Mouse (Mus musculus): Measurements from ENCODE around the gene Iqgap3. TPM values are rescaled to one million over a fixed set of nuclear protein-coding genes. Genes with fewer than 3 reads are reported as not detected.

The Iqgap3 gene
- polyA plus RNA-seq, 1 experiment, result 20.1 TPM

DNA sequence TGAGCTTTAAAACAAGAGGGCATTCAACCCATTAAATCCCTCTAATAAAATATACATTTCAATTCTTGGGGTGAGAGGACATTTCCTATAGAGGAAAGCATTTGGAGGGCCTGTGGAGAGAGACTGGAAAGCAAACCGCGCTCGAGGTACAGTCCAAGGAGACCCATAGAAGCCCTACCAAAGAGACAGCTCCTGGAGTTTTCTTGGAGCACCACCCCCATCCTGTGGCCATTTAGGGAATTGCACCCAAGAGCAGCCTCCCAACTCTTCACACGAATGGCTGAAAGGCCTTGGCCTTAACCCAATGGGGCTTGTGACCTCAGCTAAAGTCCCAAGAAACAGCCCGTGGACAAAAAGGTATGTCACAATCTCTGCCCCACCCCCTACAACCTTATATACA, 10.0 kb upstream of the Iqgap3 start:
- Histone ChIP-seq H3K27ac (ENCODE audit: insufficient read depth, low read length) (no peak overlapping the region), H3K4me1 (ENCODE audit: control insufficient read depth, insufficient read depth, low read length) (no peaks in the 10 kb centered on the region), H3K4me3 (ENCODE audit: insufficient read depth, low read length) (no peak overlapping the region)
- TF ChIP-seq CTCF (IDR thresholded peaks at IDR 0.05; ENCODE audit: borderline replicate concordance, insufficient read depth, low read length), result peak; percentile 61
- TF ChIP-seq POLR2A (IDR thresholded peaks at IDR 0.05; ENCODE audit: low read depth, low read length), result no peak

GRCm38 (mm10) chr3:88073631-88074030, 8.1 kb upstream of the Iqgap3 start:
- H3K4me1 ChIP-seq (ENCODE audit: control insufficient read depth, insufficient read depth, low read length), result no peaks in the 10 kb centered on the region
- TF ChIP-seq POLR2A (IDR thresholded peaks at IDR 0.05; ENCODE audit: low read depth, low read length) (no peak), CTCF (IDR thresholded peaks at IDR 0.05; ENCODE audit: borderline replicate concordance, insufficient read depth, low read length) (no peak)
- H3K4me3 ChIP-seq (ENCODE audit: insufficient read depth, low read length), result no peak overlapping the region
- H3K27ac ChIP-seq (ENCODE audit: insufficient read depth, low read length), result no peak overlapping the region

DNA sequence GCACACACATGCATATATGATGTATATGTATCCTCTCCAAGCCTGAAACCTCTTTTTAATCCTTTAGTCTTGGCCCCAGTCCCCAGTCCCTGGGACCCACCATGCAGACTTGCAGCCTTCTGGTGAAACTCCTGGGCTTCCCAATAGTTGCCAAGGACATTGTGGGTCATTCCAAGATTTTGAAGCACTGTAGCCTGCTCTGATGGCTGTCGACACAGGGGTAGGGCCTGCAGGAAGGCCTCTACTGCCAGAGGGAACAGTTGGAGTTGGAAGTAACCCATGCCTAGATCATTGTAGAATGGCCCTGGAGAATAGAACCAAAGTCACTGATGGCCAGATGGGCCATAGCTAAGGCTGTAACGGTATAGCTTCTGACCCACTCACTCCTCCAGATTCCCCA, 7.4 kb upstream of the Iqgap3 start:
- H3K4me1 ChIP-seq (ENCODE audit: control insufficient read depth, insufficient read depth, low read length), result no peaks in the 10 kb centered on the region
- no peak overlapping the region for H3K27ac ChIP-seq (ENCODE audit: insufficient read depth, low read length)
- TF ChIP-seq POLR2A (IDR thresholded peaks at IDR 0.05; ENCODE audit: low read depth, low read length), result no peak
- no peak for TF ChIP-seq CTCF (IDR thresholded peaks at IDR 0.05; ENCODE audit: borderline replicate concordance, insufficient read depth, low read length)
- no peak overlapping the region for H3K4me3 ChIP-seq (ENCODE audit: insufficient read depth, low read length)

GRCm38 (mm10) chr3:88074766-88075165, 7.0 kb upstream of the Iqgap3 start:
- Histone ChIP-seq H3K4me3 (ENCODE audit: insufficient read depth, low read length) (no peak overlapping the region), H3K27ac (ENCODE audit: insufficient read depth, low read length) (no peak overlapping the region), H3K4me1 (ENCODE audit: control insufficient read depth, insufficient read depth, low read length) (no peaks in the 10 kb centered on the region)
- TF ChIP-seq CTCF (IDR thresholded peaks at IDR 0.05; ENCODE audit: borderline replicate concordance, insufficient read depth, low read length) (no peak), POLR2A (IDR thresholded peaks at IDR 0.05; ENCODE audit: low read depth, low read length) (no peak)

GRCm38 (mm10) chr3:88077441-88077840, 4.3 kb upstream of the Iqgap3 start:
- Histone ChIP-seq H3K4me1 (ENCODE audit: control insufficient read depth, insufficient read depth, low read length) (no peaks in the 10 kb centered on the region), H3K4me3 (ENCODE audit: insufficient read depth, low read length) (no peak overlapping the region), H3K27ac (ENCODE audit: insufficient read depth, low read length) (no peak overlapping the region)
- no peak for TF ChIP-seq CTCF (IDR thresholded peaks at IDR 0.05; ENCODE audit: borderline replicate concordance, insufficient read depth, low read length)
- TF ChIP-seq POLR2A (IDR thresholded peaks at IDR 0.05; ENCODE audit: low read depth, low read length), result no peak

DNA sequence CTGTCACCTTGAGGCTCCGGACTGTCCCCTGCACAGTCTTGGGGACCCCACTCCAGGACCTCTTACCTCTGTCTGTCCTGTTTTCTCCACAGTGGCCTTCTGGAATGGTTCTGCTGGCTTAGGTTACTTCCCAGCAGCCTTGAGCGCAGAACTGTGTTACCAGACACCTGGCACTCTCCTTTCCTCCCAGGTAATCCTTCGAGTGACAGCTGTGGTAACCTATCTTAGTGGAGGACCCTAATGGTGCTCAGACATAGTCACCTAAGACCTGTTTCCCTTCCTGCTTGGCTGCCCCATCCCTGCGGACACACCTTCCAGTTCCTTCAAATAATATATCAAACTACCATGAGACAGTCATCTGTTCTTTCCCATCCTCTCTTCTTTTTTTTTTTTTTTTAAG, 3.6 kb upstream of the Iqgap3 start, which contains the start of gene Ttc24:
Gene Ttc24 (minus strand): TSS at position 101 of the 400 bp plus-strand sequence.
- H3K4me3 ChIP-seq (ENCODE audit: insufficient read depth, low read length), result no peak within 1 kb of the TSS
- H3K4me1 ChIP-seq (ENCODE audit: control insufficient read depth, insufficient read depth, low read length), result peaks cover 4% of the 10 kb centered on the region
- H3K27ac ChIP-seq (ENCODE audit: insufficient read depth, low read length), result no peak within 1 kb of the TSS
- no peak for TF ChIP-seq CTCF (IDR thresholded peaks at IDR 0.05; ENCODE audit: borderline replicate concordance, insufficient read depth, low read length)
- TF ChIP-seq POLR2A (IDR thresholded peaks at IDR 0.05; ENCODE audit: low read depth, low read length), result no peak

DNA sequence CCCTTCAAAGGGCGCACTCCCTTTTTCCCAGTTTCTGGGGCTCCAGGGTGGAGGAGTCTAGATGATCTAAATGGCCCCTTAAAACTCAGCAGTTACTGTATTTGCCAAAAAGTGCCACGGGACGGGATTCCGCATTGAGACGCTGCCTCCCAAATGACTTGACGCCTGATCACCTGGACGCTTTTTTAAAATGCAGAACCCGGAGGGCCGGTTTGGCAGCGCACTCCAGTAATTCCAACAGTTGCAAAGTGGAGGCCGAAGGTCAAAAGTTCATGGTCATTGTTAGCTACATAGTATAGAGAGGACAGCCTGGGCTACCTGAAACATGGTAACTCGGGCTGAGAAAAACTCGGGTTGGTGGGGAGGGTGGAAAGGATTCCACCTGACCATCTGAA, 450 bp downstream of the Iqgap3 start:
- Histone ChIP-seq H3K4me3 (ENCODE audit: insufficient read depth, low read length) (peak overlapping the region; percentile 83), H3K27ac (ENCODE audit: insufficient read depth, low read length) (no peak overlapping the region), H3K4me1 (ENCODE audit: control insufficient read depth, insufficient read depth, low read length) (peaks cover 4% of the 10 kb centered on the region)
- TF ChIP-seq POLR2A (IDR thresholded peaks at IDR 0.05; ENCODE audit: low read depth, low read length), result no peak
- no peak for TF ChIP-seq CTCF (IDR thresholded peaks at IDR 0.05; ENCODE audit: borderline replicate concordance, insufficient read depth, low read length)

GRCm38 (mm10) chr3:88082663-88083062, 892 bp downstream of the Iqgap3 start:
- Histone ChIP-seq H3K27ac (ENCODE audit: insufficient read depth, low read length) (peak overlapping the region; percentile 68), H3K4me3 (ENCODE audit: insufficient read depth, low read length) (peak overlapping the region; percentile 83), H3K4me1 (ENCODE audit: control insufficient read depth, insufficient read depth, low read length) (peaks cover 4% of the 10 kb centered on the region)
- no peak for TF ChIP-seq CTCF (IDR thresholded peaks at IDR 0.05; ENCODE audit: borderline replicate concordance, insufficient read depth, low read length)
- TF ChIP-seq POLR2A (IDR thresholded peaks at IDR 0.05; ENCODE audit: low read depth, low read length), result no peak

GRCm38 (mm10) chr3:88084001-88084400, 2.2 kb downstream of the Iqgap3 start:
- H3K4me3 ChIP-seq (ENCODE audit: insufficient read depth, low read length), result no peak overlapping the region
- no peak overlapping the region for H3K27ac ChIP-seq (ENCODE audit: insufficient read depth, low read length)
- no peak for TF ChIP-seq CTCF (IDR thresholded peaks at IDR 0.05; ENCODE audit: borderline replicate concordance, insufficient read depth, low read length)
- no peak for TF ChIP-seq POLR2A (IDR thresholded peaks at IDR 0.05; ENCODE audit: low read depth, low read length)
- H3K4me1 ChIP-seq (ENCODE audit: control insufficient read depth, insufficient read depth, low read length), result peaks cover 4% of the 10 kb centered on the region

GRCm38 (mm10) chr3:88085459-88085858, 3.7 kb downstream of the Iqgap3 start:
- H3K4me1 ChIP-seq (ENCODE audit: control insufficient read depth, insufficient read depth, low read length), result peaks cover 4% of the 10 kb centered on the region
- H3K27ac ChIP-seq (ENCODE audit: insufficient read depth, low read length), result no peak overlapping the region
- H3K4me3 ChIP-seq (ENCODE audit: insufficient read depth, low read length), result no peak overlapping the region
- TF ChIP-seq CTCF (IDR thresholded peaks at IDR 0.05; ENCODE audit: borderline replicate concordance, insufficient read depth, low read length) (no peak), POLR2A (IDR thresholded peaks at IDR 0.05; ENCODE audit: low read depth, low read length) (no peak)

GRCm38 (mm10) chr3:88087688-88088087, 5.9 kb downstream of the Iqgap3 start:
- peaks cover 4% of the 10 kb centered on the region for H3K4me1 ChIP-seq (ENCODE audit: control insufficient read depth, insufficient read depth, low read length)

More at GRCm38 (mm10) chr3:88087688-88088087, 5.9 kb downstream of the Iqgap3 start:
- TF ChIP-seq POLR2A (IDR thresholded peaks at IDR 0.05; ENCODE audit: low read depth, low read length) (no peak), CTCF (IDR thresholded peaks at IDR 0.05; ENCODE audit: borderline replicate concordance, insufficient read depth, low read length) (peak; percentile 71; the same call in 1 of the 2 replicates)
- H3K27ac ChIP-seq (ENCODE audit: insufficient read depth, low read length), result no peak overlapping the region
- no peak overlapping the region for H3K4me3 ChIP-seq (ENCODE audit: insufficient read depth, low read length)

Measured in embryonic fibroblast, embryonic 13.5 days (primary cell).